Mouse (Mus musculus) CD4-positive naive resting alpha-beta T cell, adult 57 days (primary cell): ENCODE measurements around the gene Bbs9. TPM values are rescaled to one million over a fixed set of nuclear protein-coding genes. Genes with fewer than 3 reads are reported as not detected.

ENCODE experiments used
- total RNA-seq: library from RNA; stranded (reverse); gene quantifications from one replicate; pipeline ENCODE4 v1.2.4, GENCODE M21; 2023

Gene Bbs9
- total RNA-seq, result 34.1 TPM

DNA sequence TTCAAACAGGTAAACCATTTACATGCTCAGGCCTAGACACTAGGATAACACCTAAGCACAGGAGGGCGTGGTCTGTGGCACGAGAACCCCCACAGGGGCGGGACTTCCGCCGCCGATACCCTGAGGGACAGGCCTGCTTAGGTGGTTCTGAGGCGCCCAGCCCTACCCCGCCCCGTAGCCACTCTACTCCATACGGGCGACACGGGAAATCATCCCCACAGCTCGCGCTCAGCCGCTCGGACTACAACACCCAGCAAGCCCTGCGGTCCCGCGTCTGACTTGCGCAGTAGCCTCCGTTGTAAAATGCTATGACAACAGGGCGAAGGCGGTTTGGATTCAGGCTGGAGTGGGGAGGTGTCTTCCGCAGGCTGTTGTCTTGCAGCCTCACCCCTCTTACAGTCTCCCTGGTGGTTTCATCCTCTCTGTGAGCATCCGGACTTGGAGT lies at the start of gene Bbs9:
Bbs9 (plus strand) TSS at position 292 of the 445 bp plus-strand sequence.

DNA sequence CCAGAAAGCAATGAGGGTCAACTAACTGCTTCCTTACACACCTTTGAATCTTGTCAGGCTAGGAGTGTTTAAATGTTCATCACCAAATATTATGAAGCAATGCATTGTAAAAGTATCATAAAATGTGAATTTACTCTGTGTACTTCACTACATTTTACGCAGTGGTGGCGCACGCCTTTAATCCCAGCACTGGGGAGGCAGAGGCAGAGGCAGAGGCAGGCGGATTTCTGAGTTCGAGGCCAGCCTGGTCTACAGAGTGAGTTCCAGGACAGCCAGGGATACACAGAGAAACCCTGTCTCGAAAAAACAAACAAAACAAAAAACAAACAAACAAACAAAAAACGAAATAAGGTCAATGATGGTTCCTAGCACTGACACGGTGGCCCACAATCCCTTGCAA lies 21.5 kb upstream of the Bbs9 start, which contains the start of gene Gm17545:
Gm17545 (plus strand) TSS at position 301 of the 400 bp plus-strand sequence.

DNA sequence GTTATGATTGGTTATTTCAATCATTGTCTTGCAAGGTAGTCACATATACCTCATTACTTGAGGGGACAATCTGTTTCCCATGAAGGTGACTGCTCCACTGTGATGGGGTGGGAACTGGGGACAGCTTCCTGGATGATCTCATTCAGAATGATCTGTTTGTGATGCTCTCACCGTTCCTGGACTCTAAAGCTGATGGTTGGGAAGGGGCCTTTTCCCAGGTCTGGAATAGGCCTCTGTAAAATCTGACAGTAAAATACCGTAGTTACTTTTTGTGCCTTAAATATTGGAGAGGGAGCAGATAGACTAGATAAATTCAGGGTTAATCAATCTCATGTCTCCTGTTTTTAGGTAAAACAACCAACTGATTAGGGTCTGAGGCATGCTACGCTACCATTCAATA lies 5.9 kb upstream of the Bbs9 start, which contains the start of gene Rp9:
Rp9 (minus strand) TSS at position 101 of the 400 bp plus-strand sequence.

Other genes with a start within 250 kb of the Bbs9 start
- gene Zfp599, start 215.8 kb upstream of the Bbs9 start, total RNA-seq, result 2.5 TPM
- 12.8 TPM for gene Zfp810, start 168.1 kb upstream of the Bbs9 start, total RNA-seq
- gene Anln, start 86.5 kb upstream of the Bbs9 start, total RNA-seq, result 0.44 TPM
- 0.27 TPM for gene 9530077C05Rik, start 64.2 kb upstream of the Bbs9 start, total RNA-seq
- not detected for gene Gm17545, start 21.4 kb upstream of the Bbs9 start, total RNA-seq
- 80.0 TPM for gene Rp9, start 6.0 kb upstream of the Bbs9 start, total RNA-seq